Mouse (Mus musculus) urinary bladder, postnatal 25 days (tissue): Measurements from ENCODE around the gene Mpl.
A peak's percentile ranks its signal among the peaks of the same experiment; 100 is the strongest.

Experiments used
- DNase-seq: peaks from one replicate; pipeline ENCODE4 v3.0.0; 2022; ENCODE audit warnings: low spot score

Mpl gene

GRCm38 (mm10) chr4:118457345-118457975, at the start of gene Mpl:
Gene Mpl, minus strand, starts transcription at chr4:118457513.
- no peak for DNase-seq

- DNase-seq, result no peak
These were observed 48.2 kb upstream of the Mpl start for GRCm38 (mm10) chr4:118505551-118505950.

- DNase-seq, result no peak
These were observed 43.5 kb upstream of the Mpl start for GRCm38 (mm10) chr4:118500792-118501191.

- no peak for DNase-seq
These were observed 42.9 kb upstream of the Mpl start for GRCm38 (mm10) chr4:118500171-118500724.

GRCm38 (mm10) chr4:118490461-118490860, 33.1 kb upstream of the Mpl start:
- no peak for DNase-seq

GRCm38 (mm10) chr4:118489717-118490132, 32.4 kb upstream of the Mpl start, which contains the start of gene Tie1:
Gene Tie1, minus strand, starts transcription at chr4:118490061.
- no peak for DNase-seq

- DNase-seq, result no peak
These were observed 19.6 kb upstream of the Mpl start for GRCm38 (mm10) chr4:118476773-118477530.

GRCm38 (mm10) chr4:118472687-118473086, 15.4 kb upstream of the Mpl start:
- DNase-seq, result no peak

- DNase-seq, result no peak
These were observed 14.0 kb upstream of the Mpl start for GRCm38 (mm10) chr4:118471281-118471680.

- no peak for DNase-seq
These were observed 8.4 kb upstream of the Mpl start for GRCm38 (mm10) chr4:118465697-118466163.

GRCm38 (mm10) chr4:118464956-118465355, 7.6 kb upstream of the Mpl start:
- no peak for DNase-seq

GRCm38 (mm10) chr4:118446415-118447153, 10.7 kb downstream of the Mpl start:
- no peak for DNase-seq

- peak; percentile 31 for DNase-seq
These were observed 11.4 kb downstream of the Mpl start for GRCm38 (mm10) chr4:118445781-118446414.

GRCm38 (mm10) chr4:118445088-118445487, 12.2 kb downstream of the Mpl start:
- no peak for DNase-seq

GRCm38 (mm10) chr4:118437829-118438253, 19.5 kb downstream of the Mpl start:
- DNase-seq, result no peak

- peak; percentile 77 for DNase-seq
These were observed 20.3 kb downstream of the Mpl start, which contains the start of gene Cdc20 for GRCm38 (mm10) chr4:118436820-118437603. Gene Cdc20, minus strand, starts transcription at chr4:118437352.

- DNase-seq, result no peak
These were observed 25.0 kb downstream of the Mpl start for GRCm38 (mm10) chr4:118432332-118432731.

- peak; percentile 54 for DNase-seq
These were observed 28.0 kb downstream of the Mpl start for GRCm38 (mm10) chr4:118429215-118429895.

GRCm38 (mm10) chr4:118428531-118429214, 28.6 kb downstream of the Mpl start:
- peak; percentile 27 for DNase-seq
